Mouse (Mus musculus) liver, embryonic 14 days (tissue): Measurements from ENCODE around the gene Vmn1r149. TPM values are rescaled to one million over a fixed set of nuclear protein-coding genes. Genes with fewer than 3 reads are reported as not detected.

Experiments used
- polyA plus RNA-seq: library from polyadenylated mRNA; depleted of rRNA; stranded (reverse); fragments of >200 nt; gene quantifications from 2 replicates; pipeline ENCODE4 v1.2.3, GENCODE M21; 2012; rRNA removed

The Vmn1r149 gene
- polyA plus RNA-seq = not detected in 2 replicates

GRCm38 (mm10) chr7:22438129-22438528 is at the start of gene Vmn1r149:
TSS of gene Vmn1r149 (minus strand) at chr7:22438229.

GRCm38 (mm10) chr7:22463975-22464374 is 25.9 kb upstream of the Vmn1r149 start, which contains the start of gene Gm10665:
TSS of gene Gm10665 (minus strand) at chr7:22464075.

GRCm38 (mm10) chr7:22413283-22413682 is 24.7 kb downstream of the Vmn1r149 start, which contains the start of gene Vmn1r148:
TSS of gene Vmn1r148 (plus strand) at chr7:22413583.

Other genes starting within 250 kb of the Vmn1r149 start
- gene Vmn1r143, start 248.9 kb downstream of the Vmn1r149 start, polyA plus RNA-seq = not detected in 2 replicates
- not detected in 2 replicates for gene Gm8653, start 237.0 kb downstream of the Vmn1r149 start, polyA plus RNA-seq
- gene Gm8453, start 208.7 kb downstream of the Vmn1r149 start, polyA plus RNA-seq = not detected in 2 replicates
- not detected in 2 replicates for gene Gm4187, start 108.5 kb downstream of the Vmn1r149 start, polyA plus RNA-seq
- gene Gm8660, start 67.2 kb downstream of the Vmn1r149 start, polyA plus RNA-seq = not detected in 2 replicates
- not detected in 2 replicates for gene Vmn1r148, start 24.6 kb downstream of the Vmn1r149 start, polyA plus RNA-seq
- gene Gm10665, start 25.8 kb upstream of the Vmn1r149 start, polyA plus RNA-seq = not detected in 2 replicates
- gene Vmn1r151, start 61.4 kb upstream of the Vmn1r149 start, polyA plus RNA-seq = not detected in 2 replicates
- not detected in 2 replicates for gene Vmn1r152, start 84.7 kb upstream of the Vmn1r149 start, polyA plus RNA-seq
- not detected in 2 replicates for gene Gm8677, start 96.7 kb upstream of the Vmn1r149 start, polyA plus RNA-seq
- not detected in 2 replicates for gene Gm4201, start 127.1 kb upstream of the Vmn1r149 start, polyA plus RNA-seq
- gene Gm4565, start 149.9 kb upstream of the Vmn1r149 start, polyA plus RNA-seq = not detected in 2 replicates
- not detected in 2 replicates for gene Vmn1r155, start 219.8 kb upstream of the Vmn1r149 start, polyA plus RNA-seq